Mouse (Mus musculus): ENCODE measurements at regions not wholly inside any gene's neighbourhood (a gene's known extent, or its start where the extent isn't known, plus 50 kb on each side); places are given as distances from the start of the nearest gene placed in this dataset.

- H3K36me3 ChIP-seq (ENCODE audit: control insufficient read depth, insufficient read depth, low read length, poor library complexity, severe bottlenecking), result no peaks in the 10 kb centered on the region
- H3K4me1 ChIP-seq (ENCODE audit: control insufficient read depth in 2 of 2, insufficient read depth in 2 of 2, low read length in 2 of 2, poor library complexity in 1 of 2), result no peaks in the 10 kb centered on the region
- no peak overlapping the region for H3K27ac ChIP-seq (ENCODE audit: insufficient read depth, low read depth, low read length, poor library complexity, severe bottlenecking)
- in situ Hi-C loops (cut with MboI; ENCODE audit: low sequenced_read_pairs in 2 of 2, unreplicated experiment in 2 of 2), result no loop called here
- no peaks in the 10 kb centered on the region for H3K9me3 ChIP-seq (ENCODE audit: control insufficient read depth, insufficient read depth, low read depth, low read length)
- no peak for TF ChIP-seq ZC3H11A (IDR thresholded peaks at IDR 0.05; ENCODE audit: borderline replicate concordance, low read depth, low read length)
- no peak for TF ChIP-seq ZNF384 (IDR thresholded peaks at IDR 0.05; ENCODE audit: low read depth, low read length)
- TF ChIP-seq HCFC1 (IDR thresholded peaks at IDR 0.05; ENCODE audit: borderline replicate concordance, insufficient read depth, low read length), result no peak
- TF ChIP-seq MAFK (IDR thresholded peaks at IDR 0.05; ENCODE audit: insufficient read depth, low read depth, low read length), result no peak
- no peak for TF ChIP-seq CHD2 (IDR thresholded peaks at IDR 0.05; ENCODE audit: low read depth, low read length)
- DNase-seq (ENCODE audit: low read depth, low spot score), result no peak
- H3K4me3 ChIP-seq (ENCODE audit: insufficient read depth in 1 of 2, low read depth in 1 of 2, low read length in 2 of 2, poor library complexity in 1 of 2, severe bottlenecking in 1 of 2), result no peak overlapping the region
- no peak overlapping the region for H3K9ac ChIP-seq (ENCODE audit: insufficient read depth, low read depth, low read length, poor library complexity, severe bottlenecking)
These were observed 295.2 kb upstream of the Nrxn1 start for GRCm38 (mm10) chr17:91388039-91388438.

GRCm38 (mm10) chr17:91385949-91386348 is 293.1 kb upstream of the Nrxn1 start:
- no peak overlapping the region for H3K9ac ChIP-seq (ENCODE audit: insufficient read depth, low read depth, low read length, poor library complexity, severe bottlenecking)
- no peak for DNase-seq (ENCODE audit: low read depth, low spot score)
- H3K4me1 ChIP-seq (ENCODE audit: control insufficient read depth in 2 of 2, insufficient read depth in 2 of 2, low read length in 2 of 2, poor library complexity in 1 of 2), result no peaks in the 10 kb centered on the region
- in situ Hi-C loops (cut with MboI; ENCODE audit: low sequenced_read_pairs in 2 of 2, unreplicated experiment in 2 of 2), result no loop called here
- no peaks in the 10 kb centered on the region for H3K9me3 ChIP-seq (ENCODE audit: control insufficient read depth, insufficient read depth, low read depth, low read length)
- TF ChIP-seq HCFC1 (IDR thresholded peaks at IDR 0.05; ENCODE audit: borderline replicate concordance, insufficient read depth, low read length) (no peak), ZNF384 (IDR thresholded peaks at IDR 0.05; ENCODE audit: low read depth, low read length) (no peak), CHD2 (IDR thresholded peaks at IDR 0.05; ENCODE audit: low read depth, low read length) (no peak), ZC3H11A (IDR thresholded peaks at IDR 0.05; ENCODE audit: borderline replicate concordance, low read depth, low read length) (no peak), MAFK (IDR thresholded peaks at IDR 0.05; ENCODE audit: insufficient read depth, low read depth, low read length) (no peak)
- H3K4me3 ChIP-seq (ENCODE audit: insufficient read depth in 1 of 2, low read depth in 1 of 2, low read length in 2 of 2, poor library complexity in 1 of 2, severe bottlenecking in 1 of 2), result no peak overlapping the region
- no peaks in the 10 kb centered on the region for H3K36me3 ChIP-seq (ENCODE audit: control insufficient read depth, insufficient read depth, low read length, poor library complexity, severe bottlenecking)
- no peak overlapping the region for H3K27ac ChIP-seq (ENCODE audit: insufficient read depth, low read depth, low read length, poor library complexity, severe bottlenecking)

GRCm38 (mm10) chr17:91368156-91368555 is 275.3 kb upstream of the Nrxn1 start:
- DNase-seq (ENCODE audit: low read depth, low spot score), result no peak
- H3K4me1 ChIP-seq (ENCODE audit: control insufficient read depth in 2 of 2, insufficient read depth in 2 of 2, low read length in 2 of 2, poor library complexity in 1 of 2), result no peaks in the 10 kb centered on the region
- in situ Hi-C loops (cut with MboI; ENCODE audit: low sequenced_read_pairs in 2 of 2, unreplicated experiment in 2 of 2), result no loop called here
- TF ChIP-seq ZC3H11A (IDR thresholded peaks at IDR 0.05; ENCODE audit: borderline replicate concordance, low read depth, low read length) (no peak), HCFC1 (IDR thresholded peaks at IDR 0.05; ENCODE audit: borderline replicate concordance, insufficient read depth, low read length) (no peak), CHD2 (IDR thresholded peaks at IDR 0.05; ENCODE audit: low read depth, low read length) (no peak), ZNF384 (IDR thresholded peaks at IDR 0.05; ENCODE audit: low read depth, low read length) (no peak), MAFK (IDR thresholded peaks at IDR 0.05; ENCODE audit: insufficient read depth, low read depth, low read length) (no peak)
- H3K9me3 ChIP-seq (ENCODE audit: control insufficient read depth, insufficient read depth, low read depth, low read length), result no peaks in the 10 kb centered on the region
- no peak overlapping the region for H3K4me3 ChIP-seq (ENCODE audit: insufficient read depth in 1 of 2, low read depth in 1 of 2, low read length in 2 of 2, poor library complexity in 1 of 2, severe bottlenecking in 1 of 2)
- no peak overlapping the region for H3K27ac ChIP-seq (ENCODE audit: insufficient read depth, low read depth, low read length, poor library complexity, severe bottlenecking)
- H3K36me3 ChIP-seq (ENCODE audit: control insufficient read depth, insufficient read depth, low read length, poor library complexity, severe bottlenecking), result no peaks in the 10 kb centered on the region
- no peak overlapping the region for H3K9ac ChIP-seq (ENCODE audit: insufficient read depth, low read depth, low read length, poor library complexity, severe bottlenecking)

- DNase-seq (ENCODE audit: low read depth, low spot score), result no peak
- H3K4me1 ChIP-seq (ENCODE audit: control insufficient read depth in 2 of 2, insufficient read depth in 2 of 2, low read length in 2 of 2, poor library complexity in 1 of 2), result no peaks in the 10 kb centered on the region
- H3K9ac ChIP-seq (ENCODE audit: insufficient read depth, low read depth, low read length, poor library complexity, severe bottlenecking), result no peak overlapping the region
- no peak overlapping the region for H3K4me3 ChIP-seq (ENCODE audit: insufficient read depth in 1 of 2, low read depth in 1 of 2, low read length in 2 of 2, poor library complexity in 1 of 2, severe bottlenecking in 1 of 2)
- H3K36me3 ChIP-seq (ENCODE audit: control insufficient read depth, insufficient read depth, low read length, poor library complexity, severe bottlenecking), result no peaks in the 10 kb centered on the region
- H3K9me3 ChIP-seq (ENCODE audit: control insufficient read depth, insufficient read depth, low read depth, low read length), result no peaks in the 10 kb centered on the region
- TF ChIP-seq ZC3H11A (IDR thresholded peaks at IDR 0.05; ENCODE audit: borderline replicate concordance, low read depth, low read length), result no peak
- TF ChIP-seq HCFC1 (IDR thresholded peaks at IDR 0.05; ENCODE audit: borderline replicate concordance, insufficient read depth, low read length), result no peak
- no peak for TF ChIP-seq CHD2 (IDR thresholded peaks at IDR 0.05; ENCODE audit: low read depth, low read length)
- TF ChIP-seq ZNF384 (IDR thresholded peaks at IDR 0.05; ENCODE audit: low read depth, low read length), result no peak
- TF ChIP-seq MAFK (IDR thresholded peaks at IDR 0.05; ENCODE audit: insufficient read depth, low read depth, low read length), result no peak
- no peak overlapping the region for H3K27ac ChIP-seq (ENCODE audit: insufficient read depth, low read depth, low read length, poor library complexity, severe bottlenecking)
- in situ Hi-C loops (cut with MboI; ENCODE audit: low sequenced_read_pairs in 2 of 2, unreplicated experiment in 2 of 2), result no loop called here
These were observed 268.4 kb upstream of the Nrxn1 start for GRCm38 (mm10) chr17:91361261-91361660.

GRCm38 (mm10) chr17:91352107-91352506 is 259.2 kb upstream of the Nrxn1 start:
- no peak overlapping the region for H3K4me3 ChIP-seq (ENCODE audit: insufficient read depth in 1 of 2, low read depth in 1 of 2, low read length in 2 of 2, poor library complexity in 1 of 2, severe bottlenecking in 1 of 2)
- H3K9me3 ChIP-seq (ENCODE audit: control insufficient read depth, insufficient read depth, low read depth, low read length), result no peaks in the 10 kb centered on the region
- in situ Hi-C loops (cut with MboI; ENCODE audit: low sequenced_read_pairs in 2 of 2, unreplicated experiment in 2 of 2), result no loop called here
- H3K27ac ChIP-seq (ENCODE audit: insufficient read depth, low read depth, low read length, poor library complexity, severe bottlenecking), result no peak overlapping the region
- no peaks in the 10 kb centered on the region for H3K36me3 ChIP-seq (ENCODE audit: control insufficient read depth, insufficient read depth, low read length, poor library complexity, severe bottlenecking)
- H3K9ac ChIP-seq (ENCODE audit: insufficient read depth, low read depth, low read length, poor library complexity, severe bottlenecking), result no peak overlapping the region
- DNase-seq (ENCODE audit: low read depth, low spot score), result no peak
- TF ChIP-seq MAFK (IDR thresholded peaks at IDR 0.05; ENCODE audit: insufficient read depth, low read depth, low read length) (no peak), CHD2 (IDR thresholded peaks at IDR 0.05; ENCODE audit: low read depth, low read length) (no peak), HCFC1 (IDR thresholded peaks at IDR 0.05; ENCODE audit: borderline replicate concordance, insufficient read depth, low read length) (no peak), ZNF384 (IDR thresholded peaks at IDR 0.05; ENCODE audit: low read depth, low read length) (no peak), ZC3H11A (IDR thresholded peaks at IDR 0.05; ENCODE audit: borderline replicate concordance, low read depth, low read length) (no peak)
- no peaks in the 10 kb centered on the region for H3K4me1 ChIP-seq (ENCODE audit: control insufficient read depth in 2 of 2, insufficient read depth in 2 of 2, low read length in 2 of 2, poor library complexity in 1 of 2)
